Mouse (Mus musculus): ENCODE measurements around the gene Adcy6. TPM values are rescaled to one million over a fixed set of nuclear protein-coding genes. Genes with fewer than 3 reads are reported as not detected.

The Adcy6 gene
- total and polyA plus RNA-seq, 3 experiments: 0.06 to 1.5 TPM; not detected in 1

GRCm38 (mm10) chr15:98630540-98630939 lies 20.7 kb upstream of the Adcy6 start, which contains the start of gene Cacnb3:
Cacnb3 (plus strand) TSS chr15:98630840.
- in situ Hi-C loops (cut with MboI; ENCODE audit: low pct_ligation_motif_present, low pct_unique_long_range_greater_than_20kb, low sequenced_read_pairs): loop anchor here (5.0 kb wide), 1 partner anchor 63 kb away; no protein-coding TSS in a partner anchor
- Histone ChIP-seq H3K36me3 (replicated peaks in 1 of 2; ENCODE audit: control insufficient read depth in 1 of 2, insufficient read depth in 1 of 2, low read length in 1 of 2) (no peaks in the 10 kb centered on the region), H3K4me1 (ENCODE audit: control insufficient read depth in 1 of 2, insufficient read depth in 2 of 2) (peaks cover 12 to 45% of the 10 kb centered on the region in 2 experiments), H3K79me2 (replicated peaks; ENCODE audit: control insufficient read depth, extremely low read depth, insufficient read depth, poor library complexity, severe bottlenecking) (no peaks in the 10 kb centered on the region; the same call in 1 of the 2 replicates), H3K27me3 (replicated peaks) (peaks cover 95% of the 10 kb centered on the region), H3K4me2 (ENCODE audit: insufficient read depth, low read depth, poor library complexity, severe bottlenecking) (peak within 1 kb of the TSS; percentile 23), H3K9ac (ENCODE audit: insufficient read depth, low read depth) (no peak within 1 kb of the TSS), H3K4me3 (replicated peaks in 1 of 3; ENCODE audit: low read depth in 2 of 3, low read length in 2 of 3, poor library complexity in 1 of 3) (peak within 1 kb of the TSS in 2 of 3 experiments; percentile 8 to 20), H3K27ac (ENCODE audit: insufficient read depth, low read depth) (no peak within 1 kb of the TSS), H3K9me3 (replicated peaks; ENCODE audit: low read length) (peaks cover 6% of the 10 kb centered on the region)
- DNase-seq (ENCODE audit: extremely low read depth): no peak
- dilution Hi-C loops (cut with MboI; ENCODE audit: extremely low pct_ligation_motif_present, extremely low pct_unique_long_range_greater_than_20kb, low sequenced_read_pairs): no loop called here
- TF ChIP-seq MAZ (IDR thresholded peaks at IDR 0.05; ENCODE audit: low read depth, low read length) (no peak), ZNF384 (IDR thresholded peaks at IDR 0.05; ENCODE audit: low read depth, low read length) (no peak), UBTF (IDR thresholded peaks at IDR 0.05; ENCODE audit: low read depth, low read length) (no peak), RAD21 (IDR thresholded peaks at IDR 0.05; ENCODE audit: low read depth, low read length) (no peak), PAX5 (IDR thresholded peaks at IDR 0.05; ENCODE audit: low read length) (no peak), HCFC1 (IDR thresholded peaks at IDR 0.05; ENCODE audit: low read depth, low read length) (no peak), EP300 (IDR thresholded peaks at IDR 0.05; ENCODE audit: low read length) (no peak), POLR2A (IDR thresholded peaks at IDR 0.05; ENCODE audit: low read depth, low read length) (no peak), USF2 (conservative IDR thresholded peaks at IDR 0.05; ENCODE audit: low read depth, low read length) (no peak), ZMIZ1 (IDR thresholded peaks at IDR 0.05; ENCODE audit: low read depth, low read length) (no peak), ETS1 (conservative IDR thresholded peaks at IDR 0.05; ENCODE audit: low read depth, low read length) (no peak), NELFE (IDR thresholded peaks at IDR 0.05; ENCODE audit: low read depth, low read length) (no peak), NRF1 (IDR thresholded peaks at IDR 0.05; ENCODE audit: low read depth, low read length) (no peak), E2F4 (IDR thresholded peaks at IDR 0.05; ENCODE audit: insufficient replicate concordance, low read depth, low read length) (no peak)

- dilution Hi-C loops (cut with MboI; ENCODE audit: extremely low pct_ligation_motif_present, extremely low pct_unique_long_range_greater_than_20kb, low sequenced_read_pairs) (no loop called here), in situ Hi-C loops (cut with MboI; ENCODE audit: low pct_ligation_motif_present, low pct_unique_long_range_greater_than_20kb, low sequenced_read_pairs) (no loop called here)
- H3K9me3 ChIP-seq (replicated peaks; ENCODE audit: low read length): peaks cover 6% of the 10 kb centered on the region
- H3K4me3 ChIP-seq (replicated peaks in 1 of 3; ENCODE audit: low read depth in 2 of 3, low read length in 2 of 3, poor library complexity in 1 of 3): no peak overlapping the region
- no peak overlapping the region for H3K27ac ChIP-seq (ENCODE audit: insufficient read depth, low read depth)
- TF ChIP-seq RAD21 (IDR thresholded peaks at IDR 0.05; ENCODE audit: low read depth, low read length): no peak
- TF ChIP-seq MXI1 (IDR thresholded peaks at IDR 0.05; ENCODE audit: low read depth, low read length): no peak
- TF ChIP-seq TCF12 (IDR thresholded peaks at IDR 0.05; ENCODE audit: low read depth, low read length): no peak
- TF ChIP-seq BHLHE40 (IDR thresholded peaks at IDR 0.05; ENCODE audit: low read depth, low read length): no peak
- no peak for TF ChIP-seq USF1 (IDR thresholded peaks at IDR 0.05; ENCODE audit: low read depth, low read length)
- TF ChIP-seq ELF1 (IDR thresholded peaks at IDR 0.05; ENCODE audit: low read depth, low read length): no peak
- TF ChIP-seq E2F4 (IDR thresholded peaks at IDR 0.05; ENCODE audit: insufficient replicate concordance, low read depth, low read length): no peak
- no peak for TF ChIP-seq ETS1 (conservative IDR thresholded peaks at IDR 0.05; ENCODE audit: low read depth, low read length)
- H3K4me1 ChIP-seq (ENCODE audit: control insufficient read depth in 1 of 2, insufficient read depth in 2 of 2): peaks cover 12 to 41% of the 10 kb centered on the region in 2 experiments
- H3K36me3 ChIP-seq (replicated peaks in 1 of 2; ENCODE audit: control insufficient read depth in 1 of 2, insufficient read depth in 1 of 2, low read length in 1 of 2): no peaks in the 10 kb centered on the region
- H3K27me3 ChIP-seq (replicated peaks): peaks cover 96% of the 10 kb centered on the region
- no peak overlapping the region for H3K4me2 ChIP-seq (ENCODE audit: insufficient read depth, low read depth, poor library complexity, severe bottlenecking)
- H3K79me2 ChIP-seq (replicated peaks; ENCODE audit: control insufficient read depth, extremely low read depth, insufficient read depth, poor library complexity, severe bottlenecking): no peaks in the 10 kb centered on the region; the same call in 1 of the 2 replicates
- H3K9ac ChIP-seq (ENCODE audit: insufficient read depth, low read depth): no peak overlapping the region
- DNase-seq (ENCODE audit: extremely low read depth): no peak
Observed at GRCm38 (mm10) chr15:98629464-98629863, 19.6 kb upstream of the Adcy6 start.

All from CH12.LX (cell line).